1 mouse cellular context compared by ENCODE assay signal in the genomic region with DNA sequence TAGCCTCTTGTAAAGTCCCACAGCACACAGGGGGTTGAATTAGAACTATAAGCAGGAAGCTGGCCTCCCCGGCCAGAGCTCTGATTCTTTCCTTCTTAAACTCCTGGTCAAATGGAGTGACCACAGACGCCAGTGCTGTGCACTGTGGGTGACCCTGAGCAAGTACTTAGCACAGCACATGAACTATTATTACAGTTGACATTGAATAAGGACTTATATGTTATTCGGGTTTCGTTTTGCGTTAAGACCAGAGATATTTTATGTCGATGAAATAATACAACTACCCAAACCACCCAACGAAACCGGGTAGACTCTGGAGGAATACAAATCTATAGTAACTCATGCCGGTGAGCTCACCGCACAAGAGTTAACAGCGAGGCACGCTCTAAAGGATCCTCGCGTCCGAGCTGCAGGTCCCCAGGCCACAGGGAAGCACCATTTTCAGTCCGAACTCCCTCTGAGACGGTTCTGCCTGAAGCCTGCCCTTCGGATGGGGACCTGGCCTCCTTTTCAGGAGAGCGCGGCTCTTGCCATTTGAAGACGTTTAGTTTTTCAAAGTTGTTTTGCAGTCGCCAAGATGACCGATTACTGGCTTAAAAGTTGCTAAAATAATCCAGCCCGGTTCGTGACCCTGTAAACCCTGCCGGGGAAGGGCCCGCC.
TF ChIP-seq lines count a peak whose summit lies in the region.

No protein-coding gene starts in this region.

TF ChIP-seq in CH12.LX, 34 proteins besides CTCF, POLR2A, EP300 and RAD21 (continued from another document):
- no peak for TF ChIP-seq GABPA (IDR thresholded peaks at IDR 0.05; ENCODE audit: insufficient replicate concordance, low read depth, low read length)
